Mouse (Mus musculus) liver, embryonic 14.5 days (tissue): Measurements from ENCODE around the gene P3h2.

ENCODE experiments used
- CTCF ChIP-seq: IDR thresholded peaks from 2 replicates; pipeline ENCODE4 v1.5.1; 2016; ENCODE audit warnings: antibody characterized with exemption, low read depth, control low read depth
- EP300 ChIP-seq: IDR thresholded peaks from 2 replicates; pipeline ENCODE4 v1.6.1; 2016; ENCODE audit warnings: antibody characterized with exemption, low read depth

DNA sequence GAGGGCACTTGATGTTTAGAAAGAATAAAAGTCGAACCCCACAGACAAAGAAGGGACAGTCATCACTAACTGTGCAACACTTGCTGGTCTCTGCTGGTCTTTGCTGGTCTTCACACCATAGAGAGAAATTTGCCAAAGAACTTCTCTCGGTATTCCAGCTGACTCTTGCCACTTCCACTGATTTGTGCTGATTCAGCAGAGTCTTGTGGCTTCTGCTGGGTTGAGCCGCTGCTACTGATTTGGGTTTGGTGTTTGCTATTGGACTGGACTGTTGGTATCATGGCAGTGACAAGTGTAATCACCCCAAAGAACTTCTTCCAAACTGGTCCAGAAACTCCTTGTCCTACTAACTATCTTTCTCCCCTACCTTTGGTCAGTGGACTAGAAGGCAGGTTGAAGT is 111.0 kb downstream of the P3h2 start:
- TF ChIP-seq CTCF (no peak), EP300 (no peak)
